Mouse (Mus musculus): Measurements from ENCODE around the gene Zfp65. TPM values are rescaled to one million over a fixed set of nuclear protein-coding genes. Genes with fewer than 3 reads are reported as not detected.

The Zfp65 gene
- polyA plus RNA-seq (2012; rRNA removed) = 9.0 and 9.1 TPM in 2 replicates

DNA sequence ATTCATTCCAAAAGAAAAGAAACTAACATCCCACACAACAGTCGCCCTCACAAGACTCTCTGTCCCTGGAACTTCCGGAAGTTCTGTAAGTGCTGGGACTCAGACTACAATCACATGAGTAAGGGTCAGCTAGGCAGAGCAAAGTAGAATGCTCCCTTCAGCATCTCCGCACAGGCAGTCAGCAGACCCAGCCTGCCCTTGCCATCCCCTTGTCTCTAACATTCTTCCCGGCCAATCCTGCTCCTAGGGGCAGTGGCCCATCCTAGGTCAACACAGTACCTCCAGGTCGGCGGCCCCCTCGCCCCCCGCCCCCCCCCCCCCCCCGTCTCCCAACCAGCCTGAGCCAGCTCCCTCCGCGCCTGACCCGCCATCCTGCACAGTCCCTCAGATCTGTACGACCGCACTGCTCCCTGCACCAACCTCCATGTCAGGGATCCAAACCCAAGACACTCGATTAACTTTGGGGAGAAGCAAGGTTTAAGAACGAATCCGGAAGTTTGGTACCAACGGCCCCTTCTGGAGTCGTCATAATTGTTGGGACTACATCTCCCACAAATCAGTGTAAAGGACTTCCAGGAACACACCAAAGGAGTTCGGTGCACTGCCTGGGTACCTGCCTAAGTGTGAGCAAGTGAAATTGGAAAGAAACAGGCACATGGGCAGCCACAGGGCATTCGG, at the start of gene Zfp65:
Zfp65 (minus strand) TSS at position 533 of the 678 bp plus-strand sequence.

DNA sequence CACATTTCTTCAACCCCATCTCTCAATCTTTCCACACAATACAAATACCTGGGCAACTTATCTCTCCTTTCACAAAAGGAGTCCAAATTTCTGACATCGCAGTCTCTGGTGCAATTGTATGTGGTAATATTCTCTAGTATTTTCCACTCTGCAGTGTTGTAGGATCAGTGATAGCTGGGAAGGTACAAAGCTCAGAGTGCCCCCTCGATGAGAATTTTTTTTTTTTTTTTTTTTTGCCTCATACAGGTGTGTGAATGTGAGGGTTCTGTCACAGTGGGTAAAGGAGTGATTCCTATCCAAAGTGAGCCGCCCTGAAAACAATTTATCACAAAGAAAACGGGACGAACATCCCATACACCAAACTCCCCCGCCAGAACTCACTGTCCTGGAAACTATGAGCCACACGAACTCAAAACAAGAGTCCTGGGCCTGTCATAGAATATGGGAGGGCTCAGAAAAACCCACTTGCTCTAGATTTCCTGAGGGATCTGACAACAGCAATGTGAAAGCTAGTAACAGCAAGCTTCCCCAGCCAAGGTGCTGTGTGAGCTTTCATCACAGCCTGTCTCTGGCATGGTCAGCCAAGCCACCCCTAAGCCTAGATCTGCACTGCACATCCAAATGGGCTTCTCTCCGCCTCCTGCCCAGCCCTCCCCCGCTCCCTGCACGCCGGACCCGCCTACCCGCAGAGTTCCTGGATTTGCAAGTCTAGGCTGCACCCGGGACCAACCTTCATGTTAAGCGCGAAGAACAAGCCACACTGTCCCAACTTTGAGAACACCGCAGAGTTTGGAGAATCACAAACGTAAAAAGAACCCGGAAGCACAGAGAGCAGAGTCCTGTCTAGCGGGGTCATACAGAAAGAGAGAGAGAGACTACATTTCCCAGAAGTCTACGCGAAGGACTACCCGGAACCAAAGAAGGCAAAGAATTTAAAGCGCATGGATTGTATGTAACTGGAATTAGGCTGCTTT, 25.6 kb upstream of the Zfp65 start, which contains the start of gene Zfp85:
Zfp85 (minus strand) TSS at position 896 of the 974 bp plus-strand sequence.

DNA sequence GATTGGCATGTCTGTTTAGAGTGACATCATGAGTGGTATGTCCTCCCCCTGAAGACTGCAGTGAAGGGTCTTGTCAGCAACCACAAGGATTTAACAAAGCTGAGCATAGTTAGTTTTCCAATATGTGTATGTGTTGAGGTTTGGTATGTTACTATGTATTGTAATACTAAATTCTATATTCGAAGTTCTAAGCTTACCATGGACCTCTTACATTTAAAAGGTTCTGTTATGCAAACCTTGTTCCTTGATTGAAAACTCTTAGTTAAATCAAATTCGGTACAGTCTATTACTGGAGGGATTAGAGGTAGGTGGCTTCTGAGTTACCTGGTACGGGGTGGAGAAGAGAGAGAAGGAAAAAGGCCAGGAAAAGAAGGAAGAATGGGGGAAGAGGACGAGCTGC, 42.0 kb downstream of the Zfp65 start, which contains the start of gene Zfp738:
Zfp738 (minus strand) TSS at position 101 of the 400 bp plus-strand sequence.

Other genes with a start within 250 kb of the Zfp65 start
- 5.9 and 6.4 TPM in 2 replicates for gene Zfp874b, start 244.9 kb downstream of the Zfp65 start, polyA plus RNA-seq (2012; rRNA removed)
- gene Zfp58, start 228.6 kb downstream of the Zfp65 start, polyA plus RNA-seq (2012; rRNA removed) = 4.6 and 5.1 TPM in 2 replicates
- 0.16 TPM in 1 of 2 replicates, not detected in the other for gene Gm26965, start 203.0 kb downstream of the Zfp65 start, polyA plus RNA-seq (2012; rRNA removed)
- gene Zfp87, start 203.0 kb downstream of the Zfp65 start, polyA plus RNA-seq (2012; rRNA removed) = 23.2 and 26.7 TPM in 2 replicates
- gene Zfp748, start 175.3 kb downstream of the Zfp65 start, polyA plus RNA-seq (2012; rRNA removed) = 8.2 and 8.6 TPM in 2 replicates
- 3.9 and 4.2 TPM in 2 replicates for gene Zfp729b, start 119.5 kb downstream of the Zfp65 start, polyA plus RNA-seq (2012; rRNA removed)
- gene Gm49345, start 91.4 kb downstream of the Zfp65 start, polyA plus RNA-seq (2012; rRNA removed) = not detected in 2 replicates
- 3.3 and 4.4 TPM in 2 replicates for gene Zfp729a, start 91.4 kb downstream of the Zfp65 start, polyA plus RNA-seq (2012; rRNA removed)
- 10.4 and 11.8 TPM in 2 replicates for gene Zfp738, start 42.1 kb downstream of the Zfp65 start, polyA plus RNA-seq (2012; rRNA removed)
- 5.5 and 6.1 TPM in 2 replicates for gene Zfp85, start 26.1 kb upstream of the Zfp65 start, polyA plus RNA-seq (2012; rRNA removed)
- 3.1 and 3.4 TPM in 2 replicates for gene Zfp493, start 50.5 kb upstream of the Zfp65 start, polyA plus RNA-seq (2012; rRNA removed)
- 6.7 and 7.0 TPM in 2 replicates for gene Zfp273, start 84.6 kb upstream of the Zfp65 start, polyA plus RNA-seq (2012; rRNA removed)
- 8.6 and 8.7 TPM in 2 replicates for gene Gm10037, start 101.9 kb upstream of the Zfp65 start, polyA plus RNA-seq (2012; rRNA removed)
- gene BC048507, start 134.2 kb upstream of the Zfp65 start, polyA plus RNA-seq (2012; rRNA removed) = 0.25 TPM in 1 of 2 replicates, not detected in the other

All from central nervous system, embryonic 18 days (tissue).